Comparison of ENCODE assay signal across 8 mouse cellular contexts in genomic region chr15:60822803-60823619, GRCm38 (mm10). TPM values are rescaled to one million over a fixed set of nuclear protein-coding genes. Genes with fewer than 3 reads are reported as not detected.
DNase-seq lines count a peak whose midpoint lies in the region; ATAC-seq and TF ChIP-seq lines count a peak whose summit lies in the region.

No protein-coding gene starts in this region.

- peak; percentile 71 for ATAC-seq in forebrain, postnatal 0 days
- peak; percentile 82 for ATAC-seq in neural tube, embryonic 14.5 days (ENCODE audit: low read depth)

- 2% methylated on average over 68 of the region's 68 CpGs for WGBS in forebrain, postnatal 0 days
- under 1% methylated on average over 67 of the region's 68 CpGs for WGBS in lung, adult 2 months
- under 1% methylated on average over 68 of the region's 68 CpGs for WGBS in neural tube, embryonic 14.5 days

- TF ChIP-seq POLR2A in lung, adult 2 months (IDR thresholded peaks at IDR 0.05; ENCODE audit: borderline replicate concordance, extremely low read depth, low read depth, low read length), result peak; percentile 71; the same call in 1 of the 2 replicates

- peak; percentile 35 to 37 for DNase-seq in CD8-positive naive resting alpha-beta T cell, adult 2 months (ENCODE audit: low read depth in 2 of 2, low spot score in 2 of 2)
- DNase-seq in cerebellum, adult 11-12 months, result peak; percentile 31
- DNase-seq in forebrain, postnatal 0 days, result peak; percentile 89
- peak; percentile 67 to 80 for DNase-seq in heart, postnatal 36 days
- DNase-seq in layer of hippocampus, adult 2 months (ENCODE audit: low spot score in 2 of 2), result peak; percentile 69 to 70
- peak; percentile 77 for DNase-seq in lung, adult 2 months
- peak; percentile 72 for DNase-seq in testis, postnatal 10 days (ENCODE audit: low spot score)

- no peaks in the 10 kb centered on the region for H3K9me3 ChIP-seq in forebrain, postnatal 0 days (ENCODE audit: low read length)
- no peaks in the 10 kb centered on the region for H3K9me3 ChIP-seq in neural tube, embryonic 14.5 days (ENCODE audit: control insufficient read depth, low read length)

- peaks cover 5% of the 10 kb centered on the region; the same call in 1 of the 2 replicates for H3K4me1 ChIP-seq in forebrain, postnatal 0 days (ENCODE audit: insufficient read depth)
- H3K4me1 ChIP-seq in lung, adult 2 months (ENCODE audit: control insufficient read depth, insufficient read depth, low read length), result 0 out of 2 replicates have a peak, but pooled peaks cover 2% of the 10 kb centered on the region
- peaks cover 11% of the 10 kb centered on the region; the same call in 1 of the 2 replicates for H3K4me1 ChIP-seq in neural tube, embryonic 14.5 days (ENCODE audit: control insufficient read depth, insufficient read depth, low read length)

- H3K4me3 ChIP-seq in forebrain, postnatal 0 days (ENCODE audit: low read depth, low read length), result peak overlapping the region; percentile 63
- peak overlapping the region; percentile 95 for H3K4me3 ChIP-seq in layer of hippocampus, adult 2 months
- peak overlapping the region; percentile 99 for H3K4me3 ChIP-seq in lung, adult 2 months (replicated peaks; ENCODE audit: extremely low read depth, low read depth, low read length)
- H3K4me3 ChIP-seq in neural tube, embryonic 14.5 days (ENCODE audit: low read depth, low read length), result peak overlapping the region; percentile 78

- peak overlapping the region; percentile 94 for H3K4me2 ChIP-seq in forebrain, postnatal 0 days (ENCODE audit: low read depth)
- H3K4me2 ChIP-seq in neural tube, embryonic 14.5 days (ENCODE audit: low read depth, low read length), result peak overlapping the region; percentile 100

- peak overlapping the region; percentile 63 for H3K9ac ChIP-seq in forebrain, postnatal 0 days
- peak overlapping the region; percentile 72 for H3K9ac ChIP-seq in neural tube, embryonic 14.5 days (replicated peaks; ENCODE audit: low read depth, low read length)

- TF ChIP-seq CTCF in forebrain, postnatal 0 days (IDR thresholded peaks at IDR 0.05; ENCODE audit: low read depth), result peak; percentile 79
- peak; percentile 72 for TF ChIP-seq CTCF in layer of hippocampus, adult 2 months (conservative IDR thresholded peaks at IDR 0.05)
- 0 out of 2 replicates have a peak, but pooled peaks have one; percentile 3 for TF ChIP-seq CTCF in lung, adult 2 months (IDR thresholded peaks at IDR 0.05; ENCODE audit: insufficient read depth, low read length)

- H3K27me3 ChIP-seq in forebrain, postnatal 0 days (ENCODE audit: insufficient read depth, low read length), result no peaks in the 10 kb centered on the region
- H3K27me3 ChIP-seq in neural tube, embryonic 14.5 days (ENCODE audit: control insufficient read depth, insufficient read depth, low read length), result no peaks in the 10 kb centered on the region

- intact Hi-C loops in heart, postnatal 36 days (cut with DNase I), result loop anchor here (2.0 to 5.0 kb wide), 6 partner anchors 61 to 726 kb away; no protein-coding TSS in a partner anchor

- peak overlapping the region; percentile 83 for H3K27ac ChIP-seq in forebrain, postnatal 0 days (ENCODE audit: low read depth, low read length)
- peak overlapping the region; percentile 91 for H3K27ac ChIP-seq in layer of hippocampus, adult 2 months
- peak overlapping the region; percentile 77 for H3K27ac ChIP-seq in neural tube, embryonic 14.5 days (ENCODE audit: low read depth, low read length)

- H3K36me3 ChIP-seq in forebrain, postnatal 0 days (ENCODE audit: insufficient read depth), result no peaks in the 10 kb centered on the region
- H3K36me3 ChIP-seq in neural tube, embryonic 14.5 days (ENCODE audit: control insufficient read depth, insufficient read depth, low read length), result no peaks in the 10 kb centered on the region

RNA-seq across cellular contexts. Expression of gene Fam84b, which starts 30.6 kb away (rescaled TPM):
- 15.8 and 20.2 TPM in 2 replicates for total RNA-seq in forebrain, postnatal 0 days (2014; rRNA removed)
- polyA plus RNA-seq in forebrain, postnatal 0 days (2015; fragmentation: Nextera tagmentation; extraction: Ambion mirVana), result 6.4 TPM in 2 replicates
- total RNA-seq in heart, postnatal 36 days (2021), result 10 to 100 TPM in 1 of 2 experiments, 1 to 10 TPM in 1; 6.8 to 10.5 TPM
- 10 to 100 TPM; 13.0 to 16.0 TPM for total RNA-seq in layer of hippocampus, adult 2 months (2021)
- 38.2 and 40.9 TPM in 2 replicates for polyA plus RNA-seq in lung, adult 2 months (2012; rRNA removed)
- polyA plus RNA-seq in neural tube, embryonic 14.5 days (2014; fragmentation: Nextera tagmentation; extraction: Ambion mirVana), result 7.0 and 8.4 TPM in 2 replicates

Comparison
In these comparisons a context has a peak if more than half of its experiments do, and no peak if none do; other contexts are left out.
1. Peak in every context shown above with its lines: DNase-seq, ATAC-seq, H3K4me3 ChIP-seq and H3K27ac ChIP-seq.
2. DNase-seq: peak in every context shown above with its lines; median percentile 89 in forebrain, postnatal 0 days; 77 in lung, adult 2 months; 74 in heart, postnatal 36 days; 72 in testis, postnatal 10 days; 70 in layer of hippocampus, adult 2 months; 36 in CD8-positive naive resting alpha-beta T cell, adult 2 months; 31 in cerebellum, adult 11-12 months.
3. CTCF ChIP-seq: peak in every context shown above with its lines; median percentile 79 in forebrain, postnatal 0 days; 72 in layer of hippocampus, adult 2 months; 3 in lung, adult 2 months.